Mouse (Mus musculus) CD4-positive, CD25-positive, alpha-beta regulatory T cell, adult 2 months (primary cell): ENCODE measurements around the gene Ccdc141.
"Not testable (repeated sequence)": the region's sequence is repeated elsewhere in the genome, so short reads cannot be mapped to it uniquely, and the experiment has no call there.

Source experiments
- DNase-seq: peaks from one replicate; pipeline ENCODE4 v3.0.0-alpha.2; 2012; ENCODE audit warnings: low read depth, low spot score

Gene Ccdc141

DNA sequence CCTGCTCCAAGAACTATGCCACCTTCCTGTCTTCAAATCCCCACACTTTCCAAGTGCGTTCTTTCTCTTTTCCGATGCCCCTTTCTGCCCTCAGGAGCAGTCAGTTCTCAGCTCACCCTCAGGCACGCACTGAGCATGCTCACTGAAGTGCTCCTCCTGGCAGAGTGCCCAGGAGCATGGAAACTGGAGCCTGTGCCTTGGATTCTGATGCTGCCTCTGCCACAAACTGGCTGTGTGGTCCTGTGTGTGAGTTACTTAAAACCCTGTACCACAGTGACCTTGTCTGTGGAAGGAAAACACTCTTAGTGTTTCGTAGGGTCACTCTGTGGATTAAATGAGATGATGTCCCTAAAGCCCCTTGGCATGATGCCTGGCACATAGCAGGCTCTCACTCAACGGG, 96.5 kb downstream of the Ccdc141 start:
- no peak for DNase-seq

GRCm38 (mm10) chr2:77065294-77065693, 105.1 kb downstream of the Ccdc141 start:
- no peak for DNase-seq

DNA sequence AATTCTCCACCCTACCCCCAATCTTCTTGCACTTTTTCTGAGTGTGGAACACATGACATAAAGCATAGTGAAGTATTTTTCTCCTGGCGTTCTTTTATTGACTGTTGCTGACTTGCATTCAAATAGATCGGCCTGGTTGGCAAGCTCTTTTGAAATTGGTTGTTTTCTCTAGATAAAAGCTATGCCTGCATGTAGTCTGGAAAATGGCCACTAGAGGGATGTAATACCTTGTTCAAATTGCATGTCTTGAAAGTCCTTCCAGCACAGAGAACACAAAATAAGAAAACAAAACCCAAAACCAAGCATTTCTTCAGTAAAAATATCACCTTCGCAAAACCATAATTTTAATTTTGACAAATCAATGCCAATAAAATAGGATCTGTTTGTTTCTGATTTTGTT, 108.6 kb downstream of the Ccdc141 start:
- peak; percentile 31 for DNase-seq

DNA sequence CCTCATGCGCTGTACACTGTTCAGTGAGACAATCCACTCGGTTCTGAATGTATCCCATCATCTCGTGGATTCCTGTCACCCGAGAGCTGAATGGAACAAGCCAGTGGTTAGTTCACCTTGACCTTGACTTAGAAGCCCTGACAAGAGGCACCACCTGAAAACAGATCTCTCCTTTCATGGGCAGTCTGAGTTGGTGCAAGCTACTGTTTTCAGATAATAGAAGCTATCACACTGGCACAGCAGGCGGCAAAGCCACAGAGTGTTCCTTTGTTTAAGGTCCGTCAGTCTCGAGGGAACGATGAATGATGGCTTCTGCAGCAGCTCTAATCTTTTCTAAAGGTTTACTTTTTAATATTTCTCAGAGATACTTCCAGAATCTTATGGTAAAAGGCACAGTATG, 110.8 kb downstream of the Ccdc141 start:
- no peak for DNase-seq

DNA sequence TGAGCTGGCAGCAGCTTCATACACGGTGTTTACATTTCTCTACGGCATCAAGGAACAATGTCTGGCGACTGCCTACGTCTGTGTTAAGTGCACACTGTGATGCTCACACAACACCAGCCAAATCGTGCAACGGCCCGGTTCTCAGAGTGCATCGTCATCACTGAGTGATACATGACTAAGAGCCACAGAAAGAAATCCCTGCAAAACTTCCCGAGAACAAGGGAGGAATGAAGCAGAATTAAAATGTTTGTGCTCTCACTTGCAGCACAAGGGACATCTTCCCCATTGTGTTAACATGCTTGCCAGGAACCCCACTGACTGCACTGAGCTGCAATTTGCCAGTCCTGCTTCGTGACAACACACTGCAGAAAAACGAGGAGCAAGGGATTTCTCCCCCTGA, 114.1 kb downstream of the Ccdc141 start:
- DNase-seq, result no peak

DNA sequence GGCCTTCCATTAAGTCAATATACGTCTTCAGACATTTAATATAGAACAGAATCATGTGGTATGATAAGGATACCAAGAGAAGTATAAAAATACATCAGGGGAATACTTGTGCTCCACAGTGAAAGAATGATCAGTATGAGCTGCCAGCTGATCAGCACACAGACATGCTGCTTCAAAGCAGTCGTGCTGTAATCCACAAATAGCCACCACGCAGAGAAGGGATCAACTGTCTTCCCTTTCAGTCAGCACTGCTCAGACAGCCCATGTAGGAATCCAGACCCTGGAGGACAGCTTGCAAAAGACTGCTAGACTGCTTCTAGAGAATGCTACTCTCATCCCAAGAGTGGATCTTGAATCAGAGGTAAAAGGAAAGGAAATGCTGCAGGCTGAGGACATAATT, 127.5 kb downstream of the Ccdc141 start:
- DNase-seq, result no peak

GRCm38 (mm10) chr2:77039683-77040082, 130.8 kb downstream of the Ccdc141 start:
- no peak for DNase-seq

DNA sequence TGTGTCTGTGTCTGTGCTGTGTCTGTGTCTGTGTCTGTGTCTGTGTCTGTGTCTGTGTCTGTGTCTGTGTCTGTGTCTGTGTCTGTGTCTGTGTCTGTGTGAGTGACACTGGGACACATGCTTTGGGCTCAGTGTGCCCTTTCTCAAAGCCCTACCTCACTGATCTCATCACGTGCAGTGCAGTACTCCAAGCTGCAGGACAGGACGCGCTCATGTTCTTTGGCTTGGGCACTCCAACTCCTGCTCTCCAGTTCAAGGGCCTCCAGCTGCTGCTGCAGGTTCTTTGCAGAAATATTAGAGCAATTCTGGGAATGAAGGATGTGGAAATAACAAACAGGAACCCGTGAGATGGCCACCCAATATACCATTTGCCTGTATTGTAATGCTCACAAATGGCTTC, 131.2 kb downstream of the Ccdc141 start:
- no peak for DNase-seq

DNA sequence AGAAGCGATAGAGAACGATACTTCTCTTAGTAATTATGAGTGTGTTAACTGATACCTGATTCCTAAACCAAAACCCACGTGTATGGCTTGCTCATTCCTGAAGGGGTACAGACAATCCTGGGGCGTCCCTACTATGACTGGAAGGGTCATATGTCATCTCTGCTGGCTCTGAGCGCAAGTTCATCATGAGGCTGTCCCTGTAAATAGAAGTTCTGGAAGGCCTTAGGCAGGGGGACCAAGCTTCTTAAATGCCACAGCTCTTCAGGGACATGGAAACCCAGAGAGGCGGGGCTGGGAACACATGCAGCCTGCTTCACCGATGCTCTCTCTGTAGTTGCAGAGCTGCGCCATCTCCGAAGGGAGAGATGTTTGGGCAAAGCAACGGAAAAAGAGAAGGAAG, 133.2 kb downstream of the Ccdc141 start:
- no peak for DNase-seq

DNA sequence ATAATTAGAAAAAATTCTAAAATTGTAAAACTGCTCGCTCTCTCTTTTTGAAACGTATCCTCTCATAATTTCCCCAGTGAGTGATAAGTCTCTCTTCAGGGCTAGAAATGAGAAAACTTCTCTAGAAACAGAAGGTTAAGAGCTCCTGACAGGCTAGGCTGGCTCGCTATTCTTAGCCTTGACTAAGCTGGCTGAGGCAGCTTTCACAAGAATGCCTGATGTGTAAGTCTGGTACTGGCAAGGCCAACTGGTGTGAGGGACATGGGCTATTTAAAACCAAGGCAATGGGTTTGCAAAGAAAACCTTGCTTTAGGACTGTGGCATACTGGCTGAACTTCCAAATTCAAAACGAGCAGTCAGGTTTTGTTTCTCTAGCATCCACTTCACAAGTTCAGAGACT, 136.3 kb downstream of the Ccdc141 start:
- no peak for DNase-seq

DNA sequence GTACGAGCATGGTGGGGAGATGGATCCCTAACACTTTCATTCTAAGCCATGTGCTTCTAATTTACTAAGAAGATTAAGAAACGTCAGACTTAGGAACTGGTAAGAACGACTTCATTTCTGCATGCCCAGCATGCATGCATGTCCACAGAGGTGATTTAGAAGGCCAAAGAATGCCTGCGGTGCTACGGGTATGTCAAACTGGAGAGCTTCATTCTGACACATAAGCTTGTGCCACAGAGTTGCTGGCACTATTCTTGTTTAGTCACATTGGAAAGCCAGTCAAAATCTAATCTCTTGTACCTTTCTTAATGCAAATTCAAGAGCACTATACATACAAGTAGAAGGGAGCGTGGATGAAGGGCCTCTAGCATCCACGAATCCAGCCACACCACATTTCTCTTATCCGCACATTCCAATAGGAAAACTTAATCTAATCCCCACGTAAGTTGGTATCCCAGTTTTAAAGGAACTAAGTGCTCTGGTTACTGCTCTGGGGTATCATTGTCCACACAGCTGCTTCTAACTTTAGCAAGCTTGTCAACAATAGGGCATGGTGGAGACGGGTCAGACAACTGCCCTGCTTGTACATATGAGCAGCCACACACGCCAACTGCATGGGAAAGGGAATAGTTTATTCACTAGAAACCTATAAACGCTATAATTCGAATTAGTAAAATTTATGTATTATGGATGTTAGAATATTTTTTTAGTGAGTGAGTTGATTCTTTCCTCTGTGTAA, 136.9 kb downstream of the Ccdc141 start:
- no peak for DNase-seq

GRCm38 (mm10) chr2:77020649-77021048, 149.8 kb downstream of the Ccdc141 start:
- DNase-seq, result no peak

DNA sequence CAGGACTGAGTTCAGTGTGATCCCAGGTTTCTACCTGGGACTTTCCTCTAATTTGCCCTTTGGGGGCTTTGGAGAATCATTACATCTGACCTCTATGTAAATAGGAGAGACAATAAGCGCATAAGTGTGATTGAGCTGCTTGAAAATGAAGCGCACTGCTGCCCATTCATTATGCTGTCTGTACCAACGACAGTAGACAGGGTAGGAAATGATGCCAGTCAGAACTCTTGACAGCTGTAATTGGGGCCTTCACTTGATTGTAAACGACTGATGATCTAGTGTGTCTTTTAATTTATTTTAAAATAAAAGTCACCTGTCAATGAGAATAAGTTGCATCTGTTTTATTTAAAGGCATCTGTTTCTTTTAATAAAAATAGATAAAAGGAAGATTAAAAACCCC, 152.7 kb downstream of the Ccdc141 start:
- DNase-seq, result no peak

GRCm38 (mm10) chr2:77013449-77013848, 157.0 kb downstream of the Ccdc141 start:
- DNase-seq, result not testable (repeated sequence)

- no peak for DNase-seq
These were observed 158.5 kb downstream of the Ccdc141 start for GRCm38 (mm10) chr2:77011981-77012380.

DNA sequence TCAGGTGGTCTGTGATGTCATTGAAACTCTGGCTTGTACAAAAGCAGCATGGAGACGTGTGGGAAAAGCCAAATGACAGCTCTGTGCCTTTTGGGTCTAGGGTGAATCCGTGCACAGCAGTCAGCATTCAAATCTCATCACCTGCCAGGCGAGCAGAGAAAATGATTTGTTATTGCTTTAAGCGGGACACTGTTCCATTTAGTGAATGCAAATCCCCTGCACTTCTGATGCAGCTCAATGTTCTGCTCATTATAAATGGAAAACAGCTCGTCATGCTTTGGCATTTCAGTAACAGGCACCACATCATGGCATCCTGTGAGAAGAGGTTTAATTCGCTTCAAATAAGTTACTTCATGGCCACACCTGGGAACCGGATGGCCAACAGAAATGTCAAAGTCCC, 163.4 kb downstream of the Ccdc141 start:
- DNase-seq, result no peak

- DNase-seq, result no peak
These were observed 167.3 kb downstream of the Ccdc141 start for GRCm38 (mm10) chr2:77003148-77003547.

DNA sequence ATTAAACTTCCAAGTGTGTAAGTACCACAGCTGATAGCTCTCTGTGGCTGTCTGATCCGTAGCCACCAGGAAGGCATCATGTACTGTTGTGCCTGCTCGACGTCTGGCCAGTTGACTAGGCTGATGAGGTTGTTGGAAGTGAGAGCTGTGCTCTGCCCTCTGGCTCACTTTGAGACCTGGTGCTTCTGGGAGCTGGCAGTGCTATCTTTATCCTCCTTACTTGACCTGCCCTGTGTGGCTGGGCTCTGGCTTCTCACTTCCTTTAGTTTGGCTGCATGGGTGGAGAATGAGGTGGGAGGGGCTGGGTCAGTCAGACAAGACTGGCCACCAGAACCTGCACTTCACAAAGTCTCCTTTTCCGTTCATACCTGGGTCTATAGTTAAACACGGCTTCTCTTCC, 172.1 kb downstream of the Ccdc141 start:
- DNase-seq, result no peak

DNA sequence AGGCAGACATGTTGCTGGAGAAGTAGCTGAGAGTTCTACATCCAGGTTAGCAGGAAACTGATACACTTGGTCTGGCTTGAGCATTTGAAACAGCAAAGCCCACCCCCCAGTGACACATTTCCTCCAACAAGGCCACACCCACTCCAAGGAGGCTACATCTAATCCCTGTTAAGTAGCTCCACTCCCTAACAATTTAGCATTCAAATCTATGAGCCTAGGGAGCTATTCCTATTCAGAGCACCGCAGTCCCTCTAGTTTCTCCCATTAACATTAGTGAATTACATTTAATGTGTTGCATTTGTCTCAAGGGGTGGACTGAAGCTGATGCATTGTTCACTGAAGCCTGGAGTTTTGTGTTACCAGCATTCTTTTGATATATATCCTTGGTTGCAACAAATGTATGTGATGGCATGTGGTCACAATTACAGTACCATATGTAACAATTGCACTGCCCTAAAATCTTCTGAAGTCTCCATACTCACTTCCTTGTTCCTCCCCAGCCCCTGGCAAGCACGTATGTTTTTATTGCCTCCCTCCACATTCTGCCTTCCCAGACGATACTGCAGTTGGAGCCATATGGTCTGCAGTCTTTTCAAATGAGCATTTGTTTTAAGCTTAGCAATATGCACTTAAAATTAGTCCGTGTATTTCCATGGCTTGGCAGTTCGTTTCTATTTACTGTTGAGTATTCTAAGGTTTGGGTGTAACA, 177.8 kb downstream of the Ccdc141 start:
- DNase-seq, result no peak

DNA sequence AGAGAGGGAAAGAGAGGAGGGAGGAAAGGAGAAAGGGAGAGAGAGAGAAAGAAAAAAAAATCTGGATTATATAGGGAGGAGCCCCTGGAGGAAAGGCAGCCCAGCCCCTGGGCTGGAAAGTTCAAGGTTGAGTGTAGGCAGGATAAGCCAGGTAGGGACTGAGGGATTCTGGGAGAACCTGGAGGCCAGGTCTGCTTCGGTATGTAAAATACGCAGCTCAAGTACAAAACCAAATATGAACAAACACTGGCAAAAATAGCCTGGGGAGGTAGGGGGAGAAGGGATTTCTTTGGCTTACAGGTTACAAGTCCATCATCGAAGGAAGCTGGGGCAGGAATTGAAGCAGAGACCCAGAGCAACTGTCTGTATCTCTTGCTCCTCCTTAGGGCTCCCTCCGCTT, 183.1 kb downstream of the Ccdc141 start:
- DNase-seq, result no peak

GRCm38 (mm10) chr2:76984384-76984783, 186.1 kb downstream of the Ccdc141 start:
- no peak for DNase-seq

DNA sequence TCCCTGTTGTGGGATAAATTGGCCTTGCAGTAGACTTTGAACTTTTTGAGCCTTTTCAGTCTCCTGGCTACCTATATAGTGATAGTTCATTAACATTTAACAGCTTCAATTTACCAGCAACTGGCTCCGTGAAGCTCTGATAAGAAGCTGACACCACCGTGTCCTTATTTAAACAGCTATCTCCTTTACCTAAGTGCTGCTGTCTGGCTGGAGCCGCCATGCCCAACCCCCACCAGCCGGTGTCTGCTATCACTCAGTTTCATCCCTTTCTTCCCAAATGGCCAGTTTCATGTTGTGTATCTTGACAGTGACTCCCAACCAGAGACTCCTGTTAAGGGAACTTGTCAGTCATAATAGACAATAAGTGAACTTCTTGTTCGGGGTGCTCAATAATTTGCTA, 186.8 kb downstream of the Ccdc141 start:
- no peak for DNase-seq

DNA sequence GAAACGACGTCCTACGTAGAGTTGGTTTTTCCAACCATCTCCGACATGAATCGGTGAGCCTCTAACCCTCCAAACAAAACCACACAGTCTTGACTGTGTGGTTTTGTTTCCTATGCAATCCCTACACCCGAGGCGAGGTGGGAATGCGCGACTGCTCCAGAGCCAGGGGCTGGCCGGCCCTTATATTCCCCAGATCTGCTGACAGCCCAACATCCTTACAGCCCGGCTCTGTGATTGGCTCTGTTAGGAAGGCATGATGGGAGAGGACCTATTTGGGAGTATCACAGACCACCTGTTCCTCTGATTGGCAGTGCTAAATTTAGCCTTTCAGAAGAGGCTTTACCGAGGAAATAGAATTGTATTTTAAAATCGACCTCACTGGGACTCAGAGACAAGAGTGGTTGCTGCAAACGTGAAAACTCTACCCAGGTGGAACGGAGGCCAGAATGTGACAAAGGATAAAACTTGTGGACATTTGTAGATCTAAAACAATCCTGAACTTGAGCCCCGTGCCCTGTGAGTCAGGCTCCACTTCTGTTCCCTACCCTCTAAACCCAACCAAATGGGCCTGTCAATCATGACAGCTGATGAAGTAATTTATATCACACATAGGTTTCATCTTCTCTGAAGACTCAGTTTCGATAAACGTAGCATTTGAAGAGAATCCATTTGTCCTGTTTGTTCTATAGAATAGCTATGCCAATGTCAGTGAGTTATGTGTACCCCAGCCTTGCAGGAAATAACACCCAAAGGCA, 187.9 kb downstream of the Ccdc141 start, which contains the start of gene Ttn:
Ttn (minus strand) TSS at position 157 of the 755 bp plus-strand sequence.
- no peak for DNase-seq
